Mouse (Mus musculus): Measurements from ENCODE around the gene Shb. TPM values are rescaled to one million over a fixed set of nuclear protein-coding genes. Genes with fewer than 3 reads are reported as not detected.

Gene Shb
- polyA plus RNA-seq, 1 experiment from 2014 or later = 11.3 TPM

GRCm38 (mm10) chr4:45418229-45418950 is 113.9 kb downstream of the Shb start:
- Histone ChIP-seq H3K36me3 (ENCODE audit: control insufficient read depth, insufficient read depth, low read length) (no peaks in the 10 kb centered on the region), H3K4me3 (ENCODE audit: low read depth, low read length) (no peak overlapping the region), H3K9ac (ENCODE audit: low read depth, low read length) (no peak overlapping the region), H3K9me3 (ENCODE audit: control insufficient read depth, low read length) (no peaks in the 10 kb centered on the region), H3K4me1 (ENCODE audit: control insufficient read depth, insufficient read depth, low read length) (peaks cover 19% of the 10 kb centered on the region), H3K27ac (replicated peaks; ENCODE audit: low read depth, low read length) (no peak overlapping the region), H3K27me3 (replicated peaks; ENCODE audit: control insufficient read depth, insufficient read depth, low read length) (no peaks in the 10 kb centered on the region), H3K4me2 (ENCODE audit: low read depth, low read length) (peak overlapping the region; percentile 41)
- ATAC-seq (ENCODE audit: low read depth) (peak; percentile 16; the same call in 1 of the 2 replicates), DNase-seq (ENCODE audit: low spot score) (peak; percentile 76)
- 12% methylated on average over 10 of the region's 11 CpGs for WGBS

GRCm38 (mm10) chr4:45416314-45416713 is 116.0 kb downstream of the Shb start:
- Histone ChIP-seq H3K4me2 (ENCODE audit: low read depth, low read length) (no peak overlapping the region), H3K9me3 (ENCODE audit: control insufficient read depth, low read length) (no peaks in the 10 kb centered on the region), H3K4me1 (ENCODE audit: control insufficient read depth, insufficient read depth, low read length) (peaks cover 14% of the 10 kb centered on the region), H3K4me3 (ENCODE audit: low read depth, low read length) (no peak overlapping the region), H3K27ac (replicated peaks; ENCODE audit: low read depth, low read length) (no peak overlapping the region), H3K27me3 (replicated peaks; ENCODE audit: control insufficient read depth, insufficient read depth, low read length) (no peaks in the 10 kb centered on the region), H3K9ac (ENCODE audit: low read depth, low read length) (no peak overlapping the region), H3K36me3 (ENCODE audit: control insufficient read depth, insufficient read depth, low read length) (no peaks in the 10 kb centered on the region)
- ATAC-seq (ENCODE audit: low read depth) (no peak), DNase-seq (ENCODE audit: low spot score) (no peak)
- WGBS = 62% methylated on average over 7 of the region's 7 CpGs

DNA sequence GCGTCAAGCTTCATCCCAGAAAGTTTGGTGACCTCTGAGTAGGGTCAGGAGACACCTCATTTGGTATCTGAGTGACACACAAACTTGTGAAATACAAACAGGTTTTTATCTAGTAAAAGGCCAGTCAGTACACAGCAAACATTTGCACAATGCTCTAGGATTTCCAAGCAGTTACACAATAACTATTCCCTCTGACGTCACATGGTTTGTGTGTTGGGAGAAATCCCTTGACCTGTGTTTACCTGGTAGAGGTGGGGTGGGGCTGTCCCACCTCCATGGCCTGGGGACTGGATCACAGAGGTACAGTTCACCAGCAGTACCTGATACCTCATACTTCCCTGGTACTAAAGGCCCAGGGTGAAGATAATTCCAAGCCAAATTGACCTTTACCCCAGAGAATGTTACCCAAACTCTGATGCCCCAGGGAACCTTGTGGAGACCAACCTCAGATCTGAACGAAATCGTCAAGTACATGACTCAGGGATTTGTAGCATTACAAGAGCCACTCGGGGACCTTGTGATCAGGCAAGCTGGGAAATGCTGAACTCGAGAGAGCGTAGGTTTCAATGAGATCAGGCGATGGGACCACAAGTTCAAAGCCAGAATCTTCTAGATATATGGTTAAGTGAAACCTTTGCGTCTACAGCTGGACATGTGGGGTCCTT is 118.5 kb downstream of the Shb start:
- Histone ChIP-seq H3K36me3 (ENCODE audit: control insufficient read depth, insufficient read depth, low read length) (no peaks in the 10 kb centered on the region), H3K4me1 (ENCODE audit: control insufficient read depth, insufficient read depth, low read length) (peaks cover 4% of the 10 kb centered on the region; the same call in 1 of the 2 replicates), H3K27me3 (replicated peaks; ENCODE audit: control insufficient read depth, insufficient read depth, low read length) (no peaks in the 10 kb centered on the region), H3K9ac (ENCODE audit: low read depth, low read length) (no peak overlapping the region), H3K4me3 (ENCODE audit: low read depth, low read length) (no peak overlapping the region), H3K9me3 (ENCODE audit: control insufficient read depth, low read length) (no peaks in the 10 kb centered on the region), H3K4me2 (ENCODE audit: low read depth, low read length) (no peak overlapping the region), H3K27ac (replicated peaks; ENCODE audit: low read depth, low read length) (no peak overlapping the region)
- no peak for DNase-seq (ENCODE audit: low spot score)
- ATAC-seq (ENCODE audit: low read depth) = no peak
- 80% methylated on average over 9 of the region's 9 CpGs for WGBS

DNA sequence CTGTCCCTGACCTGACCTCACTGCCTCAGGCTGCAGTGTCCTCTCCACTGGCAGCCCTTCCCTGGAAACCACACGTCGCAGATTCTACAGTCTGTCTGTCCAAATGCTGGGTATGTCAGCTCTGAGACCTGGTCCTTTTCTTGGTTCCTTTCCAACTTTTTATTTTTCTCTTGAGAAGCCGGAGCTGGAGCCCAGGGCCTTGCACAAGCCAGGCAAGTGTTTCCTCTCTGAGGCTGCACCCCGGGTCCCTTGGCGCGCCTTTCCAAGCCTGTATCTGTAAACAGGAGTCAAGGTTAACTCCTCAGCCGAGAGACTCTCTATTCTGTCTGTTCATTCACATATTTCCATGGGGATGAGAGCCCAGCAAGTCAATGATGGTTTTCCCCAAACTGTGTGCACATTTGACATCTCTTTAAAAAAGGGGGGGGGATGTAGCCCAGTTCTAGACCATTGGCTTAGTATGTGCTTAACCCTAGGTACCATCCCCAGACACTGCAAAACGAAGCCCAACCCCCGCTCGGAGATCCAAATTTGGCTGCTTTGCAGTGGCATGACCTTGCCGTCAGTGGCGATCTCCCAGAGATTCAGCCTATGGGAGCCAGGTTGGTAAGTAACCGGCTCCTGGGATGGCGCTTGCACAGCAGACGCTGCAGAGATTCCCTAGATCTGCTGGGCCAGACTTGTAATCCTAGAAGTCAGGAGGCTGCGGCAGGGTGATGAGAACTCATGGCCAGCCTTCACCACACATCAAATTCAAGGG is 119.7 kb downstream of the Shb start:
- Histone ChIP-seq H3K4me3 (ENCODE audit: low read depth, low read length) (no peak overlapping the region), H3K9ac (ENCODE audit: low read depth, low read length) (no peak overlapping the region), H3K36me3 (ENCODE audit: control insufficient read depth, insufficient read depth, low read length) (no peaks in the 10 kb centered on the region), H3K4me1 (ENCODE audit: control insufficient read depth, insufficient read depth, low read length) (peaks cover under 1% of the 10 kb centered on the region), H3K9me3 (ENCODE audit: control insufficient read depth, low read length) (no peaks in the 10 kb centered on the region), H3K27me3 (replicated peaks; ENCODE audit: control insufficient read depth, insufficient read depth, low read length) (no peaks in the 10 kb centered on the region), H3K27ac (replicated peaks; ENCODE audit: low read depth, low read length) (no peak overlapping the region), H3K4me2 (ENCODE audit: low read depth, low read length) (no peak overlapping the region)
- DNase-seq (ENCODE audit: low spot score) (no peak), ATAC-seq (ENCODE audit: low read depth) (no peak)
- WGBS = 58% methylated on average over 16 of the region's 16 CpGs

GRCm38 (mm10) chr4:45411181-45411790 is 121.0 kb downstream of the Shb start:
- ATAC-seq (ENCODE audit: low read depth) (no peak), DNase-seq (ENCODE audit: low spot score) (no peak)
- no peak overlapping the region for H3K4me3 ChIP-seq (ENCODE audit: low read depth, low read length)
- H3K27ac ChIP-seq (replicated peaks; ENCODE audit: low read depth, low read length) = no peak overlapping the region
- no peak overlapping the region for H3K9ac ChIP-seq (ENCODE audit: low read depth, low read length)
- H3K9me3 ChIP-seq (ENCODE audit: control insufficient read depth, low read length) = no peaks in the 10 kb centered on the region
- H3K4me1 ChIP-seq (ENCODE audit: control insufficient read depth, insufficient read depth, low read length) = peaks cover 14% of the 10 kb centered on the region
- WGBS = 87% methylated on average over 8 of the region's 8 CpGs
- no peaks in the 10 kb centered on the region for H3K27me3 ChIP-seq (replicated peaks; ENCODE audit: control insufficient read depth, insufficient read depth, low read length)
- H3K4me2 ChIP-seq (ENCODE audit: low read depth, low read length) = no peak overlapping the region
- H3K36me3 ChIP-seq (ENCODE audit: control insufficient read depth, insufficient read depth, low read length) = no peaks in the 10 kb centered on the region

DNA sequence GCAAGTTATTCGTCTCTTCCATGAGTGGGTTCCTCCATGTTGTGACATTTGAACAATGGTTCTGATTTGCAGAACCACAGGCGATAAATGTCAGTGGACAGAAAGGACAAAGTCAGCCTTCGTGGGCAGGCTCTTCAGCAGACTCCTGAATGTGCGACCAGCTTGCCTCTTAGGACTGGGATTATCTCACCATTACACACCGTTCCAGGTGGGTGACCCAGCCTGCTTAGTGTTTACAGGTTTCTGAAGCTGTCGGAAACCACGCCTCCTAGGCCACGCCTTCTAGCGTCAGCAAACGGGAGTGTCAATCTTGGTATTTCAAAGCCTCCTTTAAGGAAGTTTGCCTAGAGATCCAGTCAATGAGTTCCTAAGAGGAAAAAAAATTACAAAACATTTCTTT is 123.0 kb downstream of the Shb start:
- Histone ChIP-seq H3K4me2 (ENCODE audit: low read depth, low read length) (peak overlapping the region; percentile 82), H3K27ac (replicated peaks; ENCODE audit: low read depth, low read length) (peak overlapping the region; percentile 86), H3K27me3 (replicated peaks; ENCODE audit: control insufficient read depth, insufficient read depth, low read length) (no peaks in the 10 kb centered on the region), H3K4me3 (ENCODE audit: low read depth, low read length) (peak overlapping the region; percentile 97), H3K36me3 (ENCODE audit: control insufficient read depth, insufficient read depth, low read length) (peaks cover 3% of the 10 kb centered on the region; the same call in 1 of the 2 replicates), H3K9me3 (ENCODE audit: control insufficient read depth, low read length) (no peaks in the 10 kb centered on the region), H3K4me1 (ENCODE audit: control insufficient read depth, insufficient read depth, low read length) (peaks cover 15% of the 10 kb centered on the region), H3K9ac (ENCODE audit: low read depth, low read length) (peak overlapping the region; percentile 96)
- peak; percentile 92 for DNase-seq (ENCODE audit: low spot score)
- peak; percentile 31; the same call in 1 of the 2 replicates for ATAC-seq (ENCODE audit: low read depth)
- WGBS = 2% methylated on average over 10 of the region's 10 CpGs

DNA sequence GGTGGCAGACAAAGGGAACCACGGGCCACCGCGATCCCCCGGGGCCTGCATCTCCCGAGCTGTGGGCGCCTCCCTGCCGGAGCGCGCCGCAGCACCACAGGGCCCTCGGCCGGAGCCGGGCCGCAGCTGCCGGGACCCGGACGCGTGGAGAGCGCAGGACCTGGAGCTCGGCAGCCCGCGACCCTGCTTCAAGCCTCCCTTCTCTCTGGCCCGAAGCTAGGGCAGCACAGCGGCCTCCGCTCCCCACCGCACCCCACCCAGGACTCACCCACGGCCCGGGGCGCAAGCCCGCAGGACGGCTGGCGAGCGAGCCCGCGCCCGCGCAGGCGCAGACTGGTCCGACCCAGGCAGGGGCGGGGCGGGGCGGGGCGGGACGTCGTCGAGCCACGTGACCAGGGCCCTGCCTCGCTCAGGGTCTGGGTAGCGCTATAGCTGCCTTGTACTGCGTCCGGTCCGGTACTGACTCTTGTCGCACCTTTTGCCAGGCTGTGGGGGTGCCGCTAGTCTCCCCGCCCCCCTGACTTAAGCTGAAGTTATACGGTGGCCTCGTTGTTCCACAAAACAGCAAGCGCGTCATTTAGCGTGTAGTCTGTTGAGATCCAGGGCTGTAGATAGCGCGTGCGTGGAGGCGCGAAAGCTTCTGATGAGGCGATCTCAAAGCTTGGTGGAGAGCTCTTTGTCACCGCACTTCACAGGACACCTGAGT is 123.7 kb downstream of the Shb start, which contains the start of gene Slc25a51:
Slc25a51 (minus strand) TSS at position 340 of the 706 bp plus-strand sequence.
- H3K9me3 ChIP-seq (ENCODE audit: control insufficient read depth, low read length) = no peaks in the 10 kb centered on the region
- H3K36me3 ChIP-seq (ENCODE audit: control insufficient read depth, insufficient read depth, low read length) = peaks cover 10% of the 10 kb centered on the region
- DNase-seq (ENCODE audit: low spot score) = peak; percentile 97
- H3K4me2 ChIP-seq (ENCODE audit: low read depth, low read length) = peak within 1 kb of the TSS; percentile 82
- peak within 1 kb of the TSS; percentile 97 for H3K4me3 ChIP-seq (ENCODE audit: low read depth, low read length)
- 2% methylated on average over 26 of the region's 67 CpGs for WGBS
- H3K27me3 ChIP-seq (replicated peaks; ENCODE audit: control insufficient read depth, insufficient read depth, low read length) = no peaks in the 10 kb centered on the region
- peak; percentile 98 for ATAC-seq (ENCODE audit: low read depth)
- peak within 1 kb of the TSS; percentile 86 for H3K27ac ChIP-seq (replicated peaks; ENCODE audit: low read depth, low read length)
- H3K4me1 ChIP-seq (ENCODE audit: control insufficient read depth, insufficient read depth, low read length) = peaks cover 15% of the 10 kb centered on the region
- peak within 1 kb of the TSS; percentile 96 for H3K9ac ChIP-seq (ENCODE audit: low read depth, low read length)

Measured in embryonic facial prominence, embryonic 14.5 days (tissue).